Mouse (Mus musculus) kidney, embryonic 15.5 days (tissue): ENCODE measurements at regions not wholly inside any gene's neighbourhood (a gene's known extent, or its start where the extent isn't known, plus 50 kb on each side); places are given as distances from the start of the nearest gene placed in this dataset.

Source experiments
- ATAC-seq: fragments of 200-750 bp; cut with Nextera tagmentation; replicated peaks from 2 replicates; pipeline ENCODE4 v1.8.0; 2017; ENCODE audit warnings: moderate TSS enrichment; ENCODE audit not compliant: low FRiP score
- H3K27ac ChIP-seq: fragments of 300-500 bp; sonication (generic); 2 replicates; pipeline ENCODE4 v1.5.1; 2015; ENCODE audit warnings: mild to moderate bottlenecking, inconsistent platforms
- H3K27me3 ChIP-seq: fragments of 300-500 bp; sonication (generic); 2 replicates; pipeline ENCODE4 v1.6.1; 2015; ENCODE audit warnings: inconsistent platforms
- H3K36me3 ChIP-seq: fragments of 300-500 bp; sonication (generic); 2 replicates; pipeline ENCODE4 v1.6.1; 2015; ENCODE audit warnings: inconsistent platforms
- H3K4me1 ChIP-seq: fragments of 300-500 bp; sonication (generic); 2 replicates; pipeline ENCODE4 v1.6.1; 2015; ENCODE audit warnings: inconsistent platforms
- H3K4me2 ChIP-seq: fragments of 300-500 bp; sonication (generic); 2 replicates; pipeline ENCODE4 v1.6.1; 2015; ENCODE audit warnings: moderate library complexity, mild to moderate bottlenecking, inconsistent platforms
- H3K4me3 ChIP-seq: fragments of 300-500 bp; sonication (generic); replicated peaks from 2 replicates; pipeline ENCODE4 v1.5.1; 2015; ENCODE audit warnings: mild to moderate bottlenecking, inconsistent platforms
- H3K9ac ChIP-seq: fragments of 300-500 bp; sonication (generic); 2 replicates; pipeline ENCODE4 v1.6.1; 2015; ENCODE audit warnings: mild to moderate bottlenecking, inconsistent platforms
- H3K9me3 ChIP-seq: fragments of 300-500 bp; sonication (generic); replicated peaks from 2 replicates; pipeline ENCODE4 v1.6.1; 2016; ENCODE audit warnings: inconsistent platforms
- WGBS: fragments of 180-500 bp; shearing (Covaris S2); methylation state at CpG from one replicate; pipeline ENCODE4 v1.1.7; 2015; ENCODE audit warnings: mixed read lengths; 5-methylcytosine and 5-hydroxymethylcytosine counted together

GRCm38 (mm10) chr12:37760922-37761611 is 56.5 kb upstream of the Dgkb start:
- H3K9ac ChIP-seq = no peak overlapping the region
- no peaks in the 10 kb centered on the region for H3K4me1 ChIP-seq
- 0 out of 2 replicates have a peak, but pooled peaks have one; percentile 46 for ATAC-seq
- H3K36me3 ChIP-seq = no peaks in the 10 kb centered on the region
- H3K9me3 ChIP-seq = no peaks in the 10 kb centered on the region
- no peak overlapping the region for H3K27ac ChIP-seq
- no peak overlapping the region for H3K4me3 ChIP-seq
- whole genome bisulfite sequencing = 70% methylated on average over 4 of the region's 4 CpGs
- H3K4me2 ChIP-seq = no peak overlapping the region
- no peaks in the 10 kb centered on the region for H3K27me3 ChIP-seq
